Comparison of ENCODE assay signal across 16 mouse cellular contexts in the genomic region with DNA sequence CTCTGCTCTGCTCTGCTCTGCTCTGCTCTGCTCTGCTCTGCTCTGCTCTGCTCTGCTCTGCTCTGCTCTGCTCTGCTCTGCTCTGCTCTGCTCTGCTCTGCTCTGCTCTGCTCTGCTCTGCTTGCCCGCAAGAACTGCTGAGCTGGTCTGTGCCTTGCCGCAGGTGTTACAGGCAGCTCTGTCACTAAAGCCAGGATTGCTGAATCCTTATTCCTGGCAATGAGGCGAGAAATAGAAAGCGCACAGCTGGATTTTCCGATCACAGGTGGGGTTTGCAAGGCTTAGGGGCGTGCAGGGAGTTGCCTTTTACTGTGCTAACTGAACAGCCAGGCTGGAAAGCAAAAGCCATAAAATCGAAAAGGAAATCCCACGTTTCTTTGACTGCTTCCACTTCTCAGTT. TPM values are rescaled to one million over a fixed set of nuclear protein-coding genes. Genes with fewer than 3 reads are reported as not detected.
DNase-seq lines count a peak whose midpoint lies in the region; ATAC-seq lines count a peak whose summit lies in the region.
"Had no signal": no experiment of that assay in that cellular context is flagged by ENCODE, and none has a peak within 500 bp of the region (broad histone marks: within the 10 kb centered on the region; RNA-seq: fewer than 3 reads in every experiment).

No protein-coding gene starts in this region.

- H3K4me2 ChIP-seq in kidney, embryonic 14.5 days (replicated peaks; ENCODE audit: low read depth, low read length) = no peak overlapping the region
- no peak overlapping the region; the same call in 1 of the 2 replicates for H3K4me2 ChIP-seq in kidney, embryonic 16.5 days (replicated peaks; ENCODE audit: low read depth, low read length)
- H3K4me2 ChIP-seq in hindbrain, embryonic 16.5 days (ENCODE audit: low read length) = 0 out of 2 replicates have a peak overlapping the region, but pooled peaks have one; percentile 13
- peak overlapping the region; percentile 27; the same call in 1 of the 2 replicates for H3K4me2 ChIP-seq in limb, embryonic 15.5 days
- H3K4me2 ChIP-seq: heart, embryonic 15.5 days had no signal

- DNase-seq in WW6 (ENCODE audit: low read depth, low spot score) = peak; percentile 43
- DNase-seq in adrenal gland, postnatal 36 days = no peak
- no peak for DNase-seq in adrenal gland, adult 8-10 months
- DNase-seq: cerebellum, adult 11-12 months; embryo, embryonic 11 days; gastrocnemius, postnatal 36 days; kidney, adult 18-20 months; lung, adult 18-20 months; right cerebral cortex, adult 18-20 months; thymus, adult 2 months had no signal

- H3K9ac ChIP-seq in kidney, embryonic 14.5 days (ENCODE audit: low read depth, low read length) = no peak overlapping the region
- H3K9ac ChIP-seq in kidney, embryonic 16.5 days (replicated peaks; ENCODE audit: low read length) = no peak overlapping the region
- H3K9ac ChIP-seq in hindbrain, embryonic 16.5 days (ENCODE audit: low read depth, low read length) = no peak overlapping the region
- no peak overlapping the region for H3K9ac ChIP-seq in limb, embryonic 15.5 days
- H3K9ac ChIP-seq: heart, embryonic 15.5 days had no signal

- H3K27ac ChIP-seq in kidney, embryonic 14.5 days (ENCODE audit: low read depth, low read length) = no peak overlapping the region
- no peak overlapping the region for H3K27ac ChIP-seq in kidney, embryonic 16.5 days (ENCODE audit: low read length)
- H3K27ac ChIP-seq in hindbrain, embryonic 16.5 days (ENCODE audit: low read depth, low read length) = no peak overlapping the region
- no peak overlapping the region for H3K27ac ChIP-seq in limb, embryonic 15.5 days
- H3K27ac ChIP-seq: heart, embryonic 15.5 days had no signal

- WGBS in kidney, embryonic 14.5 days = 32% methylated on average over 8 of the region's 8 CpGs
- 22% methylated on average over 8 of the region's 8 CpGs for WGBS in kidney, embryonic 16.5 days
- WGBS in hindbrain, embryonic 16.5 days = 47% methylated on average over 8 of the region's 8 CpGs
- 10% methylated on average over 8 of the region's 8 CpGs for WGBS in limb, embryonic 15.5 days

- ATAC-seq in kidney, embryonic 14.5 days (ENCODE audit: low FRiP score, low TSS enrichment) = 0 out of 2 replicates have a peak, but pooled peaks have one; percentile 55
- ATAC-seq in kidney, embryonic 16.5 days (ENCODE audit: low FRiP score, low TSS enrichment) = no peak
- peak; percentile 76 for ATAC-seq in hindbrain, embryonic 16.5 days
- ATAC-seq in limb, embryonic 15.5 days (ENCODE audit: insufficient number of reproducible peaks, low FRiP score, low TSS enrichment, low read depth) = peak; percentile 69; the same call in 1 of the 2 replicates

- H3K4me3 ChIP-seq in kidney, embryonic 14.5 days (ENCODE audit: low read length) = no peak overlapping the region
- no peak overlapping the region for H3K4me3 ChIP-seq in kidney, embryonic 16.5 days (ENCODE audit: low read length)
- H3K4me3 ChIP-seq in hindbrain, embryonic 16.5 days (ENCODE audit: low read length) = no peak overlapping the region
- no peak overlapping the region for H3K4me3 ChIP-seq in limb, embryonic 15.5 days
- H3K4me3 ChIP-seq: heart, embryonic 15.5 days had no signal

- H3K4me1 ChIP-seq in kidney, embryonic 14.5 days (ENCODE audit: control insufficient read depth, insufficient read depth, low read length) = no peaks in the 10 kb centered on the region
- H3K4me1 ChIP-seq in kidney, embryonic 16.5 days (ENCODE audit: insufficient read depth, low read length) = no peaks in the 10 kb centered on the region
- no peaks in the 10 kb centered on the region for H3K4me1 ChIP-seq in hindbrain, embryonic 16.5 days (ENCODE audit: control insufficient read depth, insufficient read depth, low read depth, low read length)
- no peaks in the 10 kb centered on the region for H3K4me1 ChIP-seq in limb, embryonic 15.5 days
- H3K4me1 ChIP-seq: heart, embryonic 15.5 days had no signal

- H3K9me3 ChIP-seq in kidney, embryonic 14.5 days (ENCODE audit: control insufficient read depth, low read length) = no peaks in the 10 kb centered on the region
- no peaks in the 10 kb centered on the region; the same call in 1 of the 2 replicates for H3K9me3 ChIP-seq in kidney, embryonic 16.5 days (ENCODE audit: low read length)
- no peaks in the 10 kb centered on the region for H3K9me3 ChIP-seq in hindbrain, embryonic 16.5 days (ENCODE audit: control insufficient read depth, low read length)
- no peaks in the 10 kb centered on the region for H3K9me3 ChIP-seq in limb, embryonic 15.5 days
- H3K9me3 ChIP-seq: heart, embryonic 15.5 days had no signal

- no peaks in the 10 kb centered on the region for H3K27me3 ChIP-seq in kidney, embryonic 14.5 days (ENCODE audit: control insufficient read depth, insufficient read depth, low read length)
- H3K27me3 ChIP-seq in kidney, embryonic 16.5 days (ENCODE audit: insufficient read depth, low read length) = no peaks in the 10 kb centered on the region
- no peaks in the 10 kb centered on the region for H3K27me3 ChIP-seq in hindbrain, embryonic 16.5 days (replicated peaks; ENCODE audit: control insufficient read depth, insufficient read depth, low read length)
- no peaks in the 10 kb centered on the region for H3K27me3 ChIP-seq in limb, embryonic 15.5 days
- H3K27me3 ChIP-seq: CH12.LX; heart, embryonic 15.5 days had no signal

- no peaks in the 10 kb centered on the region for H3K36me3 ChIP-seq in kidney, embryonic 14.5 days (ENCODE audit: control insufficient read depth, insufficient read depth, low read length)
- H3K36me3 ChIP-seq in kidney, embryonic 16.5 days (ENCODE audit: insufficient read depth, low read length) = no peaks in the 10 kb centered on the region
- no peaks in the 10 kb centered on the region for H3K36me3 ChIP-seq in hindbrain, embryonic 16.5 days (ENCODE audit: control insufficient read depth, insufficient read depth, low read length)
- no peaks in the 10 kb centered on the region for H3K36me3 ChIP-seq in limb, embryonic 15.5 days
- H3K36me3 ChIP-seq: heart, embryonic 15.5 days had no signal

RNA-seq across cellular contexts. Expression of gene Dap, which starts 47.5 kb away (rescaled TPM):
- 87.1 and 96.9 TPM in 2 replicates for polyA plus RNA-seq in kidney, embryonic 14.5 days (2014; fragmentation: Nextera tagmentation; extraction: Ambion mirVana)
- 78.3 and 89.7 TPM in 2 replicates for polyA plus RNA-seq in kidney, embryonic 16.5 days (2015; fragmentation: Nextera tagmentation; extraction: Ambion mirVana)
- polyA plus RNA-seq in hindbrain, embryonic 16.5 days (2015; fragmentation: Nextera tagmentation; extraction: Ambion mirVana) = 20.9 and 24.8 TPM in 2 replicates
- polyA plus RNA-seq in limb, embryonic 15.5 days (2015; fragmentation: Nextera tagmentation; extraction: Ambion mirVana) = 112 and 125 TPM in 2 replicates
- 10 to 100 TPM; 83.5 to 88.7 TPM for total RNA-seq in adrenal gland, postnatal 36 days (2021)
- total RNA-seq in adrenal gland, adult 8-10 months (2022) = 100 to 1,000 TPM in 2 of 4 experiments, 10 to 100 TPM in 2; 92.0 to 108 (median 97.8) TPM

Comparison
In these comparisons a context has a peak if more than half of its experiments do, and no peak if none do; other contexts are left out.
1. H3K4me2 ChIP-seq: peak in hindbrain, embryonic 16.5 days (single experiment) and limb, embryonic 15.5 days (single experiment); none in kidney, embryonic 14.5 days (single experiment) and kidney, embryonic 16.5 days (single experiment).